Mouse (Mus musculus): ENCODE data around the gene Rbms1.

Rbms1 gene

GRCm38 (mm10) chr2:60706866-60707265 is 256.1 kb downstream of the Rbms1 start:
- no peak for DNase-seq

- DNase-seq, result no peak
Measured at GRCm38 (mm10) chr2:60705426-60705825, 257.6 kb downstream of the Rbms1 start.

GRCm38 (mm10) chr2:60703315-60703714 is 259.7 kb downstream of the Rbms1 start:
- DNase-seq, result no peak

GRCm38 (mm10) chr2:60700956-60701355 is 262.0 kb downstream of the Rbms1 start:
- DNase-seq, result no peak

Data from cerebellum, adult 8-10 months (tissue).